Mouse (Mus musculus): Measurements from ENCODE around the gene Ddi1.

DNA sequence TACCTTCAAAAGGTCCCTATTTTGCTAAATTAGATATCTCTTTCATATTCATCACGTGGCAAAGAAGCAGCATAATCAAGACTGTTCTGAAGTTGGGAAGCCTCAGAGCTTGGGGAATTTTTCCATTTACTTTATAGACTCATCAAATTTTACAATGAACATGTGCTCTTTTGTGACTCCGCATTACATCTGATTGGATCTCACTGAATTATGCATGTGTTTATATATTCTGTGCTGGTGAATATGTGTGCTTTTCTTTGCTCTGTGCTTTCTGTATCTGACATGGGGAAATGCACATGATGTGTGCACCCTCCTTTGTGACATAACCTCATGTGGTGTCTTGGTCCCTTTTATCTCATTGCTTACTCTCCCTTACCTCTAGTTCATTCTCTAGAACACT, 17.7 kb downstream of the Ddi1 start:
- TF ChIP-seq CTCF (IDR thresholded peaks at IDR 0.05; ENCODE audit: borderline replicate concordance, extremely low read depth, insufficient read depth, insufficient read length) (no peak), POLR2A (IDR thresholded peaks at IDR 0.05; ENCODE audit: borderline replicate concordance, extremely low read depth, insufficient read depth, insufficient read length, poor library complexity, severe bottlenecking) (no peak)

All from brain, embryonic 14.5 days (tissue).